Mouse (Mus musculus) thymus, postnatal 36 days (tissue): Measurements from ENCODE around the gene Lamtor4.
"Not testable (repeated sequence)": the region's sequence is repeated elsewhere in the genome, so short reads cannot be mapped to it uniquely, and the experiment has no call there.

Experiments used
- DNase-seq, 2 experiments: peaks; one replicate each; pipeline ENCODE4 v3.0.0; 2022; ENCODE audit warnings: mixed read lengths in 2 of 2

Gene Lamtor4

DNA sequence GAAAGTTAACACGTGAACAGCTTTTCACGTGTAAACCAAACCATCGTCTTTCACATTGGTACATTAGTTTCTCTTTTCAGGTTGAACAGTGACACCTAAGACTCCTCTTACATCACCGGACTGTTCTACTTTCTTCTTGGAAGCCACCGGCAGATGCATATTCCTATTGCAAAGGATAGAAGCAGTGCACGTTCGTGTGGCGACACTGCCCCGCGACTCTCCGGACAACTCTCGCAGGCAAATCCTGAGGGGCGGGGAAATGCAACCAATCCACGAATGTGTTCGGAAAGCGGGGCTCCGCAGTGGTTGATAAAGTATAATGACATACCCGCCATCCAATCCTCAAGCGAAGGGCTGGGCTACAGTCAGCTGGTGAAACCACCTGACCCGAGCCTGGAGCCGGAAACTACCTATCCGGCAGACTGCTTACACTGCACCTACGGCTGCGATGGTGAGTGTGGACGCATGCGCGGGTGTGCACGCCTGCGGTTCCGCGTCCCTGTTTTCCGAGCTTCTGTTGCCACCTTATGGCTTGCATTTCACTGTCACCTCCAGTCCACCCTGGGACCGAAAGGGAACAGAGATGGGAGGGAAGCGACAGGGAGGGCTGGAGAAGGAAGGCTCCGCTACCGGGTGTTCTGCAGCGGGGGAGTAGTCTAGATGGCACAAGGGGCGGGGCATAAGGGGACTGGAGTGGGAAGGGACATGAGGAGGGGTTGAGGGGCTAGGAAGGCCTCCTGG lies at the start of gene Lamtor4:
Gene Lamtor4, plus strand, starts transcription at position 130 of the 741 bp plus-strand sequence.
- peak; percentile 86 to 92 for DNase-seq

DNA sequence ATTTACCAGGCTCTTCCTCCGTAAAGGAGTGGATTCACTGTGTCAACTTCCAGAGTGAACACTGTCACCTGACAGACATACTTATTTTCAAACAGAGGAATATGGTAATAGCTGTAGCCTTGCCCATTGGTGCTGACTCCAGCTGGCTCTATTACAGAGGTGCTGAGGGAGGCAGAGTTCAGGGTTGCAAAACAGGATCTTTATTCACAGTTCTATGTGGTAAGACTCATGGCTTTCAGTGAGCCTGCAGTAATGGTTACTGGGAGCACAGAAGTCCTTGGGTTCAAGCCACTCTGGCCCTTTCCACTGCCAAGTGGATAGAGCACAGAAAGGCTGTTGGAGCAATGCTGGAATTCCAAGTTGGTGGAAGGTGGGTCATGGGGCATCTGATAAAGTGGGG lies 48.0 kb upstream of the Lamtor4 start:
- no peak for DNase-seq

DNA sequence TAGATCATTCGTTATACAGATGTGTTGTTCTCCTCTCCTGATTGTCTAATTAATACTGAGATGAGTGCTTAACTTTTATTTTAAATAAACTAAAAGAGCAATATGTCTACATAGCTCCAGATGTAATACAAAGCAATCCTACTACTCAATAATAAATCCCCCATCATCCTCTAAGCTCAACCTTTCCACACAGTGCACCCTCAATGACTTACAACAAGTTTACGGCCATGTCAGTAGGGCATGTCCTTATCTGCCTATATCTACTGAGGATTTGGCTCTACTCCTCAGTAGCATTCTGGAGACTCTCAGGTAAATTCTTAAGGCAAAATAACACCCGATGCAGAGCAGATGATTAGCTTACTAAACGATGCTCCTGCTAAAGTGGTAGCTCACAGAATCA lies 47.4 kb upstream of the Lamtor4 start:
- DNase-seq: no peak

DNA sequence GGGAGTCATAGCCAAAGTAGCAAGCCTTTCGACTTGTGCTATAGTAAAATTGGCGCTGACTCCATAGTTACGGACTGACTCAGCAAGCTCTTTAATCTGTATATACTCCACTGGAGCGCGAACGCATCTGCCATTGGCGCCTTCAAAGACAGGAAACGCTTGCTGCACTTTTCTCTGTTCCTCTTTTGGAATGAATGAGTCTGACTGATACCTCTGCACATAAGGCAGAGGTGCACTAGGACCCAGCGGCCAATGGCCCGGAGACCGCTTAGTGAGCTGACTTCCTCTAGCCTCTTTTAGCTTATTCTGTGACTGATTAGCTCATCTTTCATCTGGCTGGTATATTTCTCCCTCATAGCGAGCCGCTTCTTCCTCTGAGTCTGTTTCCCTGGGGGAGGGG lies 38.6 kb upstream of the Lamtor4 start:
- not testable (repeated sequence) for DNase-seq

DNA sequence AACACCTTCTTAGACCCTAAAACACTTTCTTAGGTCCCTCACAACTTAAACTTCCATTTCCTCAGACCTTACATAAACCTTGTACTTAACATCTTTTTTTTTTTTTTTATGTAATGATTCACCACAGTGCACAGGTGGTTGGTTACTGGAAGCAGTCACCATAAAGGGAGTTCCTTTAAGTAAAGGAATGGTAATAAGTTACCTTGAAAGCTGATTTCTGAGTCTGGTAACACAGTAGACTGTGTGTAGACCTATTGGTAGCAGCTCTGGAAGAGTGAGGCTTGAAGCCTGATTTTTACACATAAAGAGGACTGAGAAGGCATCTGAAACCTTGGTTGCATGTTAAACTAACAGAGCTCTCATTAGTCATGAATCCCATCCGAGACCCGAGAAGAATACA lies 35.4 kb upstream of the Lamtor4 start:
- DNase-seq: no peak

DNA sequence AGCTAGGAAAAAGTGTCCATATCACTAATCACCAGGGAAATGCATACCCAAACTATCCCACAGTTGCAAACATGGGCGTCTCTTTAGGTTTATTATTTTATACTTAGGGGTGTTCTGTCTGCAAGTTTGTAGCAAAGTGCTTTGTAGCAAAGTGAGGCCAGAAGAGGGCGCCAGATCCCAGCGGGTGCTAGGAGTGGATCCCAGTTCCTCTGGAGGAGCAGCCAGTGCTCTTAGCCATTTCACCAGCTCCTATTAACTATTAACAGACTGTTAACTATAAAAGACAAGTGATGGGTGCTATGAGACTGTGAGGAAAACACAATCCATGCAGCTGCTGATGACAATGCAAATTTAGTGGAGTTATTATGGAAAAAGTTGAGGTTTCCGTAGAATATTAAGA lies 33.2 kb upstream of the Lamtor4 start:
- DNase-seq: peak; percentile 74 to 82

DNA sequence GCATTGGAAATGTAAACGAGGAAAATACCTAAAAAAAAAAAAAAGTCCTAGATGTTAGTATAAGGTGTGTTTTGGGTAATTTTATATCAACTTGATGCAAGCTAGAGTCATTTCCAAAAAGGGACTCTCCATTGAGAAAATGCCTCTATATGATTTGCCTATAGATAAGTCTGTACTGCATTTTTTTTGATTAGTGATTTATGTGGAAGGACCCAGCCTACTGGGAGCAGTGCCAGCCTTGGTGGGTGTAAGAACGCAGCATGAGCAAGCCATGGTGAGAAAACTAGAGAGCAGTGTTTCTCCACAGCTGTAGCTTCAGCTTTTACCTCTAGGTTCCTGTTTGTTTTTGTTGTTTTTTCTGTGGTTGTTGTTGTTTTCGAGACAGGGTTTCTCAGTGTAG lies 32.0 kb upstream of the Lamtor4 start:
- no peak for DNase-seq

DNA sequence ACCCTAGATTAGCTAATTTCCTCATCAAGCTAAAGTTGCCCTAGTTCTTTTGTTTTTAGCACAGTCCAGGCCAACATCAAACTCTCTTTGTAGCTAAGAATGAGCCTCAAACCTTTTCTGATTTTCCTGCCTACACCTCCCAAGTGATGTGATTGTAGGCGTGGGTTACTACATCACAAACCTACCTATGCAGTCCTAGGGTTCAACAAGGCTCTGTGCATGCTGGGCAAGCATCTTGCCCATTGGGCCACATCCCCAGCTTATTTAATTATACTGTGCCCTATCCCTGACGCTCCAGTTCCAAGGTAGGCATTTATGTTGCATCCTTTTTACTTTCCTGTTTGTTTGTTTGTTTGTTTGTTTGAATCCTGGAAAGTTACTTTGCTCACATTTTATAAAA lies 29.6 kb upstream of the Lamtor4 start, which contains the start of gene Nxpe5:
Gene Nxpe5, plus strand, starts transcription at position 199 of the 400 bp plus-strand sequence.
- no peak for DNase-seq

DNA sequence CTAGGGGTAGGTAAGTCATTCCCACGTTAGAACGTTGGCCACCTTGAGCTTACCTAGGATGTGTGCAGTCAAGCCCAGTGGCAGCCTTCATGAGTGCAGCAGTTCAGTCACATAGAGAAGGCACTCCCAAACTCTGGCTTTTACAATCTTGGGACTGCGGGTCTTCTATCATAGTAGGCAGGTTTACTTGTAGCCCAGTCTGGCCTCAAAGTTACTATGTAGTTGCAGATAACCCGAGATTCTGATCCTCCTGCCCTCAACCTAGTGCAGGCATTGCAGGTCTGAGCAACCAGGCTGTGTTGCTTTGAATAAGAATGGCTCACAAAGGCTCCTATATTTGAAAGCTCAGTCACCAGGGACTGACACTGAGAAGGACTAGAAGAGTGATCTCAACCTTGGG lies 28.8 kb upstream of the Lamtor4 start:
- DNase-seq: no peak

DNA sequence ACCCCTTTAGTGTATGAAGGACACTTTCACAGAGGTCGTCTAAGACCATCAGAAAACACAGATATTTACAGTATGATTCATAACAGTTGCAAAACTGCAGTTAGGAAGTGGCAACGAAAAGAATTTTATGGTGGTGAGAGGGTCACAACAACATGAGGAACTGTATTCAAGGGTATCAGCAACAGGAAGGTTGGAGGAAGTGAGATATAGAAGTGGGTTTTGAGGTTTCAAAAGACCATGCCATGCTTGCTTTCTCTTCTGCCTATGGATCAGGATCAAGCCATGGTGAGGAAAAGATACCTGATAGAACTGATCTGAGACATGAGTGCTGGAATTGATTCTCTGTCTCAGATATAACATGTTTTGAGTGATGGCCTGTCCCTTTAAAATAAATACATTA lies 27.9 kb upstream of the Lamtor4 start:
- no peak for DNase-seq

DNA sequence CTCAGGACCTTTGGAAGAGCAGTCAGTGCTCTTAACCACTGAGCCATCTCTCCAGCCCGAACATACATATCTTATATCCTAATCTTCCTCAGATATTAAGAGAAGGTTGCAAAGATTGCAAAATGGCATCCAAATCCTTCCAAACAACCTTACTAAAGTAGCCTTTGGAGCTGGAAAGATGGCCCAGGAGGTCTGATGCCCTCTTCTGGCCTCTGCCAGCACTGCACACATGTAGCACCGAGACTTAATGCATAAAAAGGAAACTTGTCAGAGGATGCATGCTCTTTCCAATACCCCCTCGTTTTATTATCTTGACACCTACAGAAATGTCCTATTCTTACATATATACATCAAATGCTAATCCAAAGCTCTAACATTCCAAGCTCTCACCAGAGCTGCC lies 27.3 kb upstream of the Lamtor4 start:
- peak; percentile 53 to 56 for DNase-seq

DNA sequence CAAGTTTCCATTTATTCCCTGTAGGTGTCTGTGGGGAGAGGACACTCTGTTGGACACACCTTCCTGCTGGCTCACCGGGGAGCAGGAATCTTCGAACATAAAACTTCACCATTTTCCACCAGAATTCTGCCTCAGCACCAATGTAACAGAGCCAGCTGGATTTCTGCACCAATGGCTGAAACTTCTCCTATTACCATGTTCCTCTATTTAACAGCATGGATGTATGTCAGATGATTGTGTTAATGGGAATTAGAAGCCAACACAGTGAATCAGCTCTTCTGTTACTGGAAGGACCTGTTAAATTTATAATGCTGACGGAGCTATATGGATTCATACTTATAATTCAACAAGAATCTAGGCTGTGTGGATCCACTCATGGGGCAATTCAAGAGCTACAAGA lies 25.8 kb upstream of the Lamtor4 start:
- DNase-seq: no peak

DNA sequence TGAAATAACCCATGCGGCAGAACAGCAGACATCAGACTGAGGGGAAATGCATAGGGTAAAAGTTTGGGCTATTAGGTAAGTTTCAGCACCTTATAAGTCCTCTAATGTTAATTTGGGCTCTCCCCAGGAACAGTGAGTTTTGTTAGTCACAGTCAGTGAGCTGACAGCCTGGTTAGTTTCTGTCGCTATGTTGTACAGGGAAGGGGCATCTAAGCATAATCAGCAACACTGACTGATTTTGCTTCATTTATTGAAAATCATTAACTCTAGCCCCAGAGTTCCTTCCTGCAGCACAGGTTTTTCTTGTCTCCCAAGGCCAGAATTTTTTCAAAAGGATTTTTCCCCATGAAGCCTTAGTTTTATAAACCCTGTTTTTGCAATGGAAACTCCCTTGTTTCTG lies 21.5 kb upstream of the Lamtor4 start:
- no peak for DNase-seq

DNA sequence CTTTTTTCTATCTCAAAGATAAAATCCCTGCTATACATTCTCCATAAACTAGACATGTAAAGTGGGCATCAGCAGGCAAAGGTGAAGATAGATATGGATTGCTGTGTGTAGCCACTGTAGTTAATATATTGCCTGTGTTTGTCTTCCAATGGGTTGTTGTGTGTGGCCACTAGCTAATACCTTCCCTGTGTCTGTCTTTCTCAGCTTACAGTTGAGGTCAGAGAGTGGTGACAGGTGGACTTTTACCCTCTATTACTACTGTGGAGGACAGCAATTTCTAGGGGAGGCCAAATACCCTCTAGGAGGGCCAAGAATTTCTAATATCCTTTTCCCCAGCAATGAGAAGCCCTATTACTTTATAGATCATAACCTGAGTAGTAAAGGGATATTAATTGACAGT lies 21.1 kb upstream of the Lamtor4 start:
- no peak for DNase-seq

DNA sequence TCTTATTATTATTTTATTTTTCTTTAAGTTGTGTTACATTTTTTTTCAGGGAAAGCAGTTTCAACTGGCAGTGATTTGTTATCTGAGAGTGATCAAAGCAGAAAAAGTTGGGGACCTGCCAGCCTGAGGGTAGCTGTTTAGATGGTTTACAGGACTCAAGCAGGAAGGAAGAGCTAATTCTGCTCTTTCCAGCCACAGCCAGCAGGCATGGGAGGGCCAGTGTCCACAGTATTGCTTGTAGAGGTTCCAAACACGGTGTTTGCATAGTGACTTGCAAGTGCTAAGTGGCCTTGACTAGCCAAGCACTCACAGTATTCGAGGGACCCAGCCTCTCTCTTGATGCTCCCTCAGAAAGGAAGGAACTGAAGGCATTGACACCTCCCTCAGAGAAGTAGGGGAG lies 13.8 kb upstream of the Lamtor4 start:
- no peak for DNase-seq

DNA sequence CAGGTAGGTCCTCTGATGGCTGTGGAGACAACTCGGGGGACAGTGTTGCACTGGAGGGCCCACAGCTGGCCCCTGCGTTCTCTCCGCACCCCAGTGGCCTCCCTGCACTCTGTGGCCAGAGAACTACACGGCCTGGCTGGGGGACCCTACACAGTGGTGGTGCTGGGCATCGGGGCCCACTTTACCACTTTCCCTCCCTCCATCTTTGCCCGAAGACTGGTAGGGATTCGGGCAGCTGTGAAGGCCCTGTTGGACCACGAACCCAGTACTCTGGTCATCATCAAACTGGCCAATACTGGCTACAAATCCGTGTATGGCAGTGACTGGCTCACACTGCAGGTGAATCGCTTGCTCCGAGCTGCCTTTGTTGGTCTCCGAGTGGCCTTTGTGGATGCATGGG lies 4.1 kb upstream of the Lamtor4 start:
- no peak for DNase-seq

DNA sequence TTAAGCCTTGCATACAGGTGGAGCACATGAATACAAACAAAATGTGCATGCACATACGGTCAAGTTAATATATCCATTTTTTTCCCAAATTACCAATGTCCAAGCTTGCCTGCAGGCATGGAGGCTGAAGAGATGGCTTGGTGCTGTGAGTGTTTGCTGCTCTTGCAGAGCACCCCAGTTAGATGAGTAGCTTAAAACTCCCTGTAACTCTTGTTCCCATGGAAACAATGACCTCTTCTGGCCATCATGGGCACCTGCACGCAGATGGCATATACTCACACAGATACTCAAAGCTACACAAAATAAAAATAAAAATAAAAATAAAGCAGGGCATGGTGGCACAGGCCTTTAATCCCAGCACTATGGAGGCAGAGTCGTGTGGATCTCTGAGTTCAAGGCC lies 2.2 kb upstream of the Lamtor4 start:
- no peak for DNase-seq

DNA sequence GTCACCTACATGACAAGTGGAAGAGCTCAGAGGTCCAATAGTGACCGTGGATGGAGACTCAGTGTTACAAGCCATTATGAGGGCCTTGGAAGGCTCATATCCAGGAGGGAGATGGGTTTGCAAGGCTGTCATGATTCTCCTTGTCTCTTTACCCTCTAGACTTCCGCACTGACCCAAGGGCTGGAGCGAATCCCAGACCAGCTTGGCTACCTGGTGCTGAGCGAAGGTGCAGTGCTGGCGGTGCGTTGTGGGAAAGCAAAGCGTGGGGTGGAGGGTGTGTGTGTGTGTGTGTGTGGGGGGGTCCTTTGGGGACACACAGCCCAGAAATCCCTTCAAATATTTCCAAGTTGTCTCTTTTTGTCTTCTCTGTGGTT lies 799 bp downstream of the Lamtor4 start:
- no peak for DNase-seq

DNA sequence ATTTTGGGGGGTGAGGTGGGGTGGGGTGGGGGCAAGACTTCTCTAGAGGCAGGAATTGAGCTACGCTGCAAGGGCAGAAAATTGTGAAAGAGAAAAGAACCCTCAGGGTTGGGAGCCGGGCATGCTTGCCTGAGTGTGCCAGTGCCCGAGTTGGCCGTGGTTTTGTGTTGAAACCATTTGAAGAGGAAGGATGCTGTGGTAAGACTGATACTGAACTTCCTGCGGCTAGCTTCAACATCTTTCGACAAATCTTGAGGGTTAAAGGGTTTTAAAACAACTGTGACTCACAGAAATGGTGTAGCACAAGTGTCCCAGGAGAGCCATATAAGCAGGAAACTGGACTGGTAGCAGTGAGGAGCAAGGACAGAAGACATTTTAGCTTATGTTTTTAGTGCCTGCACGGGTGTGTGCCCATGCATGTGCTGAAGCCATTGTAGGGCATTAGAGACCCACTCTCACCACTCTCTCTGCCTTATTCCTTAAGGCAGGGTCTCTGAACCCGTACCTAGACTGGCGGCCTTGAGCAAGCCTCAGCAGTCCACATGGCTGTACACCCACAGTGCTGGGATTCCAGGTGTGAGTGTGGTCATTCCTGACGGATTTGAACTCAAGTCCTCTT lies 1.8 kb downstream of the Lamtor4 start:
- peak; percentile 30 for DNase-seq

DNA sequence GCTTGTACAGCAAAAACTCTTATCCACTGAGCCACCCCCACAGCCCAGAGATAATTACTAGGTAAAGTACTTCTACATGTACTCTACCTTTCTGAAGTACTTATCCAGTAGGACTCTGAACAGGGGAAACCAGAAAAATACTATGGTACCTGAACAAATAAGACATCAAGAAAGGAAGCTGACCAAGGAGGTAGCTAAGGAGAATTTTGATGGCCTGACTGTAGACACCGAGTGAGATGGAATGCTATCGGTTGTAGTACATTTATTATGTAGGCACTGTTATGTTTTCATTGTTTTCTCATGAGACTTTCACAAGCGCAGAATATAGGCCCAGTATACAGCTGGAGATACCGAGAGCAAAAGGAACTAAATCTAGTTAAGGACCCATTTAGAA lies 2.3 kb downstream of the Lamtor4 start:
- no peak for DNase-seq

DNA sequence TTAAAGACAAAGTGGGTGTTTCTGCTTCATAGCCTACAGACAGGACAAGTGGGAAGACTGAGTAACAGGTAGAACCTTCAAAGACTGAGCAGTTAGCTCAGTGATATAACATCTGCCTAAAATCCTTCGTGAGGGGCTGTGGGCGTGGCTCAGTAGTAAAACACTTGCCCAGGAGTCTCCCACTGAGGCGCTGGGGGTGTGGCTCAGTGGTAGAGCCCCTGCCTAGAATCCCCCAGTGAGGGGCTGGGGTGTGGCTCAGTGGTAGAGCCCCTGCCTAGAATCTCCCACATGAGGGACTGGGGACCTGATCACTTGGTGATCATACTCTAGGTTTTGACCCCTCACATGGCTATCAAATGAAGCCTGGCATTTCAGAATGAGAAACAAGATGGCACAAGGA lies 2.8 kb downstream of the Lamtor4 start:
- DNase-seq: no peak

DNA sequence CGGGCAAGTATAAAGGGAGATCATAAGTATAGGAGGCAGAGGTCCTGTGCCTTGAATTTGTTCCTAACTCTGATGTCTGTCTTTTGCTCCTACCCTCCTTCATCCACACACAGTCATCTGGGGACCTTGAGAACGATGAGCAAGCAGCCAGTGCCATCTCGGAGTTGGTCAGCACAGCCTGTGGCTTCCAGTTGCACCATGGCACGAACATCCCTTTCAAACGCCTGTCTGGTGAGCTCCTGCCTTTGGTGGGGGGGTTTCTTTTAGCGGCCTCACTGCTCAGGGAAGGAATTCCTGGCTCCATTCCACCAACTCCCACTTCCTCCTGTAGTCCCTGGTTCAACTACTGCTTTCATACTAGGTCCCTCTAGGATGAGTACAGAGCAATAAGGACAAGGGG lies 3.3 kb downstream of the Lamtor4 start:
- DNase-seq: no peak

DNA sequence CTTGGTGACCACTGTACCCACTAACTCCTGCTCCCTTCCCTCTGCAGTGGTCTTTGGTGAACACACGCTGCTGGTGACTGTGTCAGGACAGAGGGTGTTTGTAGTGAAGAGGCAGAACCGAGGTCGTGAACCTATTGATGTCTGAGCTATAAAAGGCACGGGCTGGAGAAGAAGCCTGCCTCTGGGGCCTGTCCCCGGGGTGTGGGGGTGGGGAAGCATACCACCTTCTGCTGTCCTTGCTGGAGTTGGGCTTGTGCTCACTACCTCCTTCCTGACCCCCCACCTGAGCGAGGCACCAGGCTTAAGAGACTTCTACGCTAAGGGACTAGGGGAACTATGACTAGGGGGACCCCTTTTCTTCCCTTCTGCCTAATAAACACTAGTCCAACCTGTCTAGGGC lies 3.7 kb downstream of the Lamtor4 start:
- no peak for DNase-seq

DNA sequence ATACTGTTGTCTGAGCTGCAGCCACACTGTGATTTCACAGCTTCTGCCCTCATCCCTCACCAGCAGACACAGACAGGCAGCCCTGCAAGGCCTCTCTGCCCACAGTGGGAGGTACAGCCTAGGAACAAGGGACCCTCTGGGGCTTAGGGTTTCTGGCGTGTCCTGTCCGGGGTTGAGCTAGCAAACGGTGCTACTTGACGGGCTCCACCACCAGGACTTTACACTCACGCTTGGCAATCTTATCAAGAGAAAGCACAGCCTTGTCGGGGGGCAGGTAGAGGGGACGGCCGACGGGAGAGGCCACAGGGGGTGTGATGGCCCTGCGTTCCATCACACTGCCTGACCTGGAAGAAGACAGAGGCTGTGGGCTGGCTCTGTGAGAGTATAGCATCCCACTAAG lies 4.8 kb downstream of the Lamtor4 start:
- no peak for DNase-seq

DNA sequence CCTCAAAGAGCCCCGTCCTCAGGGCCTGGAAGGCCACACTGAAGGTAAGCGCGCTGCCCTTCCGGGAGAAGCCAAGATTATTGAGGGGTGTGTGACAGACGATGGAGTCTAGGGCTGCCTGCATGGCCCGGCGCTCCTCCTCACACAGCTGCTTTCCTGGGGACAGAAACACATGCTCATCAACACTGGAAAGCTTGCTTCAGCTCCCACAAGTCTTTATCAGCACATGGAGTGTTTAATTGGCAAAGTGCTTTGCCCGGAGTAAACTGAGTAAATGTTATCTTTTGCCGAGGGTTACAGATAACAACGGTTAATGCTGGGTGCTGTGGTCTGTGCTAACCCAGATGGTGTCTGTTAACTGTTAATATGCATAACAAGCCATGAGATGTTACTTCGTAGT lies 5.6 kb downstream of the Lamtor4 start:
- DNase-seq: no peak
